17 mouse cellular contexts compared by ENCODE assay signal in genomic region chr15:98901530-98901929, GRCm38 (mm10). TPM values are rescaled to one million over a fixed set of nuclear protein-coding genes. Genes with fewer than 3 reads are reported as not detected.
"Had no signal": no experiment of that assay in that cellular context is flagged by ENCODE, and none has a peak within 500 bp of the region (broad histone marks: within the 10 kb centered on the region; RNA-seq: fewer than 3 reads in every experiment).

No protein-coding gene starts in this region.

- H3K9me3 ChIP-seq: kidney, embryonic 15.5 days; liver, embryonic 12.5 days; midbrain, embryonic 12.5 days; midbrain, embryonic 15.5 days; neural tube, embryonic 12.5 days; neural tube, embryonic 15.5 days had no signal

- H3K27ac ChIP-seq: kidney, embryonic 15.5 days; liver, embryonic 12.5 days; macrophage; midbrain, embryonic 12.5 days; midbrain, embryonic 15.5 days; neural tube, embryonic 12.5 days; neural tube, embryonic 15.5 days had no signal

- H3K9ac ChIP-seq: kidney, embryonic 15.5 days; liver, embryonic 12.5 days; lung, embryonic 14.5 days; midbrain, embryonic 12.5 days; midbrain, embryonic 15.5 days; neural tube, embryonic 12.5 days; neural tube, embryonic 15.5 days had no signal

- H3K4me3 ChIP-seq: kidney, embryonic 15.5 days; liver, embryonic 12.5 days; midbrain, embryonic 12.5 days; midbrain, embryonic 15.5 days; neural tube, embryonic 12.5 days; neural tube, embryonic 15.5 days had no signal

- DNase-seq: kidney, adult 11 months; kidney, adult 8-10 months; kidney, postnatal 14 days; lung, embryonic 14.5 days; right cerebral cortex, adult 18-20 months; right cerebral cortex, postnatal 14 days; right cerebral cortex, postnatal 4 days; thymus, postnatal 25 days had no signal

- ATAC-seq: liver, embryonic 12.5 days; lung, postnatal 0 days; midbrain, embryonic 15.5 days had no signal

- H3K4me2 ChIP-seq: kidney, embryonic 15.5 days; liver, embryonic 12.5 days; lung, embryonic 14.5 days; midbrain, embryonic 12.5 days; midbrain, embryonic 15.5 days; neural tube, embryonic 12.5 days; neural tube, embryonic 15.5 days had no signal

RNA-seq across cellular contexts. Expression of gene Dhh, which starts 3.2 kb away (rescaled TPM):
- total RNA-seq: megakaryocyte, adult 5-6 weeks had no signal
- polyA plus RNA-seq: macrophage had no signal
